Mouse (Mus musculus) urinary bladder, postnatal 10 days (tissue): ENCODE measurements around the gene Slc44a4.
"Not testable (repeated sequence)": the region's sequence is repeated elsewhere in the genome, so short reads cannot be mapped to it uniquely, and the experiment has no call there.

Source experiments
- DNase-seq: peaks from one replicate; pipeline ENCODE4 v3.0.0; 2022; ENCODE audit warnings: low spot score

Slc44a4 gene

DNA sequence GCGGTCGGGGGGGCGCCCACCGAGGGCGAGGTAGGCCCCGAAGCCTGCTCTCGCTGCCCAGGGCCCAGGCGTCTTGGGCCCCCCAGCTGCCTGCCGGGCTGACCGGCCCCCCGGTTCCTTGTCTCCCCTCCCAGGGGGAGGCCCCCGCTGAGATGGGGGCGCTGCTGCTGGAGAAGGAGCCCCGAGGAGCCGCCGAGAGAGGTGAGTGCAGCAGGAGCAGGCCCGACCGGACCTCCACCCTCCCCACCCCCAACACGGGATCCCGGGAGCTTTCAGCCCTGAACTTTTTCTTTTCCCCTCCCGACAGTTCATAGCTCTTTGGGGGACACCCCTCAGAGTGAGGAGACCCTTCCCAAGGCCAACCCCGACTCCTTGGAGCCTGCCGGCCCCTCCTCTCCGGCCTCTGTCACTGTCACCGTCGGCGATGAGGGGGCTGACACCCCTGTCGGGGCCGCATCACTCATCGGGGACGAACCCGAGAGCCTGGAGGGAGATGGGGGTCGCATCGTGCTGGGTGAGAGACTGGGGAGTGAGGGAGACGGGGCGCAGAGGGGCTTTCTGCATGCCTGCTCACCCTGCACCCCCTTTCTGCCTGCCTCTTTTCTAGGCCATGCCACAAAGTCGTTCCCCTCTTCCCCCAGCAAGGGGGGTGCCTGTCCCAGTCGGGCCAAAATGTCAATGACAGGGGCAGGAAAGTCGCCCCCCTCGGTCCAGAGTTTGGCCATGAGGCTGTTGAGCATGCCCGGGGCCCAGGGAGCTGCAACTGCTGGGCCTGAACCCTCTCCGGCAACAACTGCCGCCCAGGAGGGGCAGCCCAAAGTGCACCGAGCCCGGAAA, 15.0 kb upstream of the Slc44a4 start:
- DNase-seq: no peak

DNA sequence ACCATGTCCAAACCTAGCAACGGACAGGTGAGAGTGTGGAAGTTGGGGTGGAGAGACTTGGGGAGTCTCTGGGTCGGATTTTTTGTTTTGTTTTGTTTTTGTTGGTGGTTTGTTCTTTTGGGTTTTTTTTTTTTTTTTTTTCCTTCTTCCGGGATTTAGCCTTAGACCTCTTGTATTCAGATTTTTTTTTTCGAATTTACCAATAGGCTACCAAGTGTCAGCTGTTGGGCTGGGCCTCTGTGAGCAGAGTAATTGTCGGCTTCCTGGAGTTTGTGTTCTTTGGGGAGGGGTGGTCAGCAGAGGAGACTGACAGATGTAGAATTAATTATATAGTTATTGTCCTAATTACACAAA, 14.4 kb upstream of the Slc44a4 start:
- no peak for DNase-seq

DNA sequence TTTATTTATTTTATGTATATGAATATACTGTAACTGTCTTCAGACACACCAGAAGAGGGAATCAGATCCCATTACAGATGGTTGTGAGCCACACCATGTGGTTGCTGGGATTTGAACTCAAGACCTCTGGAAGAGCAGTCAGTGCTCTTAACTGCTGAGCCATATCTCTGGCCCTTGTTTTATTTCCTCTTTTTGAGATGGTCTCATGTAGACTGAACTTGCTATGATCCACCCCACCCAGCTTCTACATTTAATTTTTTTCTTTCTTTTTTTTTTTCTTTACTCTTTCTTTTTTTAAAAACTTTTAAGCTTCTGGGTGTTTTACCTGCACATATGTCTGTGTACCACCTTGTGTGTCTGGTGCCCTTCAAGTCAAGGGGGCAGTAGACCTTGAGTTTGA, 13.4 kb upstream of the Slc44a4 start:
- not testable (repeated sequence) for DNase-seq

DNA sequence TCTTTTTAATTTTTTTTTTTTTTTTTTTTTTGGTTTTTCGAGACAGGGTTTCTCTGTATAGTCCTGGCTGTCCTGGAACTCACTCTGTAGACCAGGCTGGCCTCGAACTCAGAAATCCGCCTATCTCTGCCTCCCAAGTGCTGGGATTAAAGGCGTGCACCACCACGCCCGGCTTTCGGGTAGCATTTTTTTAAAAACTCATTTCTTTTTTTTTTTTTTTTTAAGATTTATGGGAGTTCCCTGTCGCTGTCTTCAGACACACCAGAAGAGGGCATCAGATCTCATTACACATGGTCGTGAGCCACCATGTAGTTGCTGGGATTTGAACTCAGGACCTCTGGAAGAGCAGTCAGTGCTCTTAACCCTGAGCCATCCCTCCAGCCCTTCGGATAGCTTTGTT, 12.3 kb upstream of the Slc44a4 start:
- DNase-seq: not testable (repeated sequence)

DNA sequence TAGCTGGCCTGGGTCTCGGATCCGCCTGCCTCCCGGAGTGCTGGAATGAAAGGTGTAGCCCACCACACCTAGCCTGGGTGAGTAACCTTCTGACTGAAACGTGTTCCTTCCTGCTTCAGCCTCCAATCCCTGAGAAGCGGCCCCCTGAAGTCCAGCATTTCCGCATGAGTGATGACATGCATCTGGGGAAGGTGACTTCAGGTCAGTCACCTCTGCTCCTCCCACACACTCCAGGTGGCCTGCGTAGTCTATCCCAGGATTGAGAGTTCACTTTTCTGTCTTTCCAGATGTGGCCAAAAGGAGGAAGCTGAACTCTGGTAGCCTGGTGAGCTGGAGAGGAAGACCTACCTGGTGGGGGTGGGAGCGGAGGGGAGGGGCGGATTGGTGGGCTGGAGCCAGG, 11.4 kb upstream of the Slc44a4 start:
- DNase-seq: no peak

DNA sequence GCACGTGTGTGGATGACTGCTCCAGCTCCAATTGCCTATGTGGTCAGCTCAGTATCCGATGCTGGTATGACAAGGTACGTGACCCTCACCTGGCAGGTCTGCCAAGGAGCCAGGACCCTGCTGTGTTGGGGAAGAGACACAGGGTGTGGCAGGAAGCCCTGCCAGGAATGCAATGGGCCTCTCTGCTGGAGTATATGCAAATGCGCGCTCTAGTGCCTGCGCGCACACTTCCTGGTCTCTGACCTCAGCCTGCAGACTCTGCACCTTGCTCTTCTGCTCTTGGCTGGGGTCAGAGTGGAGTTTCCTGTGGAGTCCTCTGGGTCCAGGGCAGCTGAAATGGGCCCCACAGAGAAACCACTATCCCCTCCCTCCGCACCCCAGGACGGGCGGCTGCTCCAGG, 3.3 kb upstream of the Slc44a4 start:
- DNase-seq: no peak

DNA sequence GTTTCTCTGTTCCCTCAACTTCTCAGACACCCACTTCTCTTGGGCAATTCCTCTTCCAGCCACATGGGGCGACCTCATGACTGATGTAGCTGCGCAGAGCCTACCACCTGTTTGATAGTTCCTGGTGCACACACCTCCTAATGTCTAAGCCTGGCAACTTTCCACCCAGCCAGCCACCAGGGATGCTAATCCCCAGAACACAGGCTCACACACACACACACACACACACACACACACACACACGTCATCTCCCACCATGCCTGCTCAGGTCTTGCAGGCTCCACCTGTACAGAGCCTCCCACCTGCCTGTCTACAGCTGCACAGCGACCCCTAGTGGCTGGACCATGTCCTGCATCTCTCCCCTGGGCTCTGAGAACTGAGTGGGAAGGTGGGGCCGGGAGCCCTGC, 2.3 kb upstream of the Slc44a4 start:
- DNase-seq: no peak

DNA sequence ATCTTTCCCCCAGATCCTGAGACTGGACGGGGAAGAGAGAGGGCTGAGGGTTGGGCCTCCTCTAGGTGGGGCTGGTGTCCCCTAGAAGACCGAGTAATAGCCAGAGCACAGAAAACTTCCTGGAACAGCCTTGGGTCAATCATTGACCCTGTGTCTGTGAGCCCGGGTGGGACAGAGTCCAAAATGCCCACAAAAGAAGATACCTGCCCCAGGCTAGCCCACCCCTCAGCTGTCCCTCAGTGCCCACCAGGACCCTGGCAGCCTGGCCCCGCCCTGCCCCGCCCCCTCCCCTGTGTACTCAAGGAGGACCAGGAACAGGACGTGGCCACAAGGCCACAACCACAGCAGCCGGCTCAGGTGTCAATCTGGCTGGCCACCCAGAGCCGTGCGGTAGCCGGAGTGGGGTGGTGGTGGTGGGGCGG, 1.2 kb downstream of the Slc44a4 start:
- no peak for DNase-seq

DNA sequence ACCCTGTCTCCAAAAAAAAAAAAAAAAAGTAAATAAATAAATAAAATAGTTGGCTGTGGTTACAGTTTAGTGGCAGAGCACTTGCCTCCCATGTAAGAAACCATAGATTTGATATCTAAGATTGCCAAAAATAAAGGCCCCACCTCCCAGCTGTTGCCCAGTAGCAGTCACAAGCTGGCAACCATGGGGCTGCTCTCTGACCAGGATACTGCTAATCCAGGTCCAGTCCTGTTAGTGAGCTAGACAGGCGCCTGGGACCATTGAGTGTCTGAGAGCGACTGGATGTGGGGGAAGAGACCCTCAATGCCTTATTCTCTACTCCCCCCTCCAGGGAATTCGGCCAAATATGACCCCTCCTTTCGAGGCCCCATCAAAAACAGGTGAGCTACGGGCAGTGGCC, 2.0 kb downstream of the Slc44a4 start:
- DNase-seq: no peak

DNA sequence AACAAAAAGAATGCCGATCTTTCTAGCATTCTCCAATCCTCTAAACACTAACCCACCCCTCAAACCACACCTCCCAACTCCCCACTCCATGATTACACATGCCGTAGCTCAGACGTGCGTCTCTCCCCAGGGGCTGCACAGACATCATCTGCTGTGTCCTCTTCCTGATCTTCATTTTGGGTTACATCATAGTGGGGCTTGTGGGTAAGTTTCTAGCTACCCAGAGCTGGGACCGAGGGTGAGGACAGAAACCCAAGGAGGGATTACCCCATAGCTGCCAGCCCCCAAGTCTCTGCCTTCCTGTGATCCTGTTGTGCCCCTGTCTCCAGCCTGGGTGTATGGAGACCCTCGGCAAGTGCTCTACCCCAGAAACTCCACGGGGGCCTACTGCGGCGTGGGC, 2.9 kb downstream of the Slc44a4 start:
- no peak for DNase-seq

DNA sequence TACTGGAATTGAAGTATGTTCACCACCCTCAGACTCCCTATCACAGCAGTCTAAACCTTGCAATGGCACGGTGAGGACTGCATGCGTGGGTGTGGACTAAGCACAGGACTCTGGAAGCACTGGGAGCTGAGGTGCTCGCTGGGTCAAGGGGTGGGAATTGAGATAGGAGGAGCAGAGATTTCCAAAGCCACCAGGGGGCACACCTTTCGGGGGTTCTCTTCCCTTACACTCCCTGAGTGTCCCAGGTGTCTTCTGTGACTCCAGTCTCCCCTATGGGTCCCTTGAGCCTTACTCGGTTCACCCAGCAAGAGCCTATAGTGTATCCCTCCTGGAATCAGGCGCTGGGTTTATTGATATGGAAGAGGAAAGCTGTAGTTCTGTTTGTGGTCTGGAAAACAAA, 8.7 kb downstream of the Slc44a4 start:
- no peak for DNase-seq

DNA sequence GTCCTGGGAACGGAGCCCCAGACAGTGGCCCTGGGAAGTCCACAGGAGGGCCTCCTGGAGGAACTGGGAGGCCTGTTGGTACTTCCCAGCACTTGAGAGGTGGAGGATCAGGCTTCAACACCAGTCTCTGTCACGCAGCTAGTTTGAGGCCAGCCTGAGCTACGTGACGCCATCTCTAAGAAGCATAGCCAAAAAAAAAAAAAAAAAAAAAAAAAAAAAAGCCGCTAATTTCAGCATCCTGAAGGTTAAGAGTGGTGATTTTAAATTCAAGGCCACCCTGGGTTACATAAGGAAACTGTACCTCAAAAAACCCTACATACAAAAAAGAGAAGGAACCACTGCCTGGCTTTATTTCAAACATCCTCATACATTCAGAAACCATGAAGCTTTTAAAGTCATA, 10.0 kb downstream of the Slc44a4 start:
- DNase-seq: no peak

DNA sequence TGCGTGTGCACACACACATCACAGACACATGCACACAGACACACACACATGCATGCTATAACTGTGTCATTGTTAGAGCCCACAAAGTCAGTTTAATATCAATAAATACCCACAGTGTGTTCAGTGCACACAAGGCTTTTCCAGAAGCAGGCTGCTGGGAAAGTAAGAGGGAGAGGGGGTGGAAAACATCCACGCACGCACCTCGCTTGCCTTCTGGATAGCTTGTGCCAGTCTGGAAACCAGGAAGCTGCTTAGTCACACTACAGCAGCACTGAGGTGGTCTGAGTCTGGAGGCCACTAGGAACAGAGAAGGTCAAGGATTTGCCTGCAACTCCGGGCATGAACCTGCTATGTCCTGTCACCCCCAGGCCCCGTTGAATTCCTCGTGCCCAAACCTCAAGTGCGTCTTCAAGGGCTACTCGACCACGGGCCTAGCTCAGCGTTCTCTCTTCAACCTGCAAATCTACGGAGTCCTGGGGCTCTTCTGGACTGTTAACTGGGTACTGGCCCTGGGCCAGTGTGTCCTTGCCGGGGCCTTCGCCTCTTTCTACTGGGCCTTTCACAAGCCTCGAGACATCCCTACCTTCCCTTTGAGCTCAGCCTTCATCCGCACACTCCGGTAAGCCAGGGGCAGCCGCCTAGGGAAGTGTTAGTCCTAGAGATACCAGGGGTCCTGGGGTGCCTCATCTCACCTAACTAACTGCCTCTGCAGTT, 13.2 kb downstream of the Slc44a4 start:
- DNase-seq: no peak

DNA sequence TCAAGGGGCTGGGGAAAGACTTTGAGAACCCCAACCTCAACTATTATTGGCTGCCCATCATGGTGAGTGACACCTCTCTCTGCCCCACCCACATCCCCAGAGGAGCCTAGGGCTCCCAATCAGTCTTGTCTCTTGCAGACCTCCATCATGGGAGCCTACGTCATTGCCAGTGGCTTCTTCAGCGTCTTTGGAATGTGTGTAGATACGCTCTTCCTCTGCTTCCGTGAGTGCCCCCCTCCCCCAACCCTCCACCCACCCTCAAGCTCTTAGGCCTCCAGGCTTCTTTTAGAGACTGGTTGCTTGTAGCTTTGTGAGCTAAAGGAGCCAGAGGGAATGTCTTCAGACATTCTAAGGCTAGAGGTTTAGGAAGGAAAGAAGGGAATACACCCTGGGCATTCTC, 14.6 kb downstream of the Slc44a4 start:
- no peak for DNase-seq

DNA sequence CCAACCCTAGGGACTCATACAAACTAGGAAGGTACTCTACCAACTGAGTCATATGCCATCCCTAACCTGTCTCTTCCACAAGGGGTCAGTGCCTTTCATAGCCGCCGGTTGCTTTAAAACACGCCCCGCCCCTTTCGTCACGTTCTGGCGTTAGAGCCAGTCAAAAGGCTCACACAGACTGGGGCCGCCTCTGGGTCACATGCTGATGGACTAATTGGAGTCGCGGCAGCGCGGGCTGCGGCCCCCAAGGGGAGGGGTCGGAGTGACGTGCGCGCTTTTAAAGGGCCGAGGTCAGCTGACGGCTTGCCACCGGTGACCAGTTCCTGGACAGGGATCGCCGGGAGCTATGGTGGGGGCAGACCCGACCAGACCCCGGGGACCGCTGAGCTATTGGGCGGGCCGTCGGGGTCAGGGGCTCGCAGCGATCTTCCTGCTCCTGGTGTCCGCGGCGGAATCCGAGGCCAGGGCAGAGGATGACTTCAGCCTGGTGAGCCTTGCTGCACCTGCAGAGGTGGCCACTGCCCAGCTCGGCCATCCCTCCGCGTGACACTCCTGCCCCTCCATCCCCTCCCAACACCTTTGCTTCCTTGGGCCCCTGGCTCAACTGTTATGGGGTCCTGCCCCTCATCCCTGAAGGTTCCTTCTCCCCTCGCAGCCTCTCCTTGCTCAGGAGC, 16.9 kb downstream of the Slc44a4 start, which contains the start of gene Neu1:
TSS of gene Neu1 (plus strand) at position 193 of the 674 bp plus-strand sequence.
- peak; percentile 94 for DNase-seq

DNA sequence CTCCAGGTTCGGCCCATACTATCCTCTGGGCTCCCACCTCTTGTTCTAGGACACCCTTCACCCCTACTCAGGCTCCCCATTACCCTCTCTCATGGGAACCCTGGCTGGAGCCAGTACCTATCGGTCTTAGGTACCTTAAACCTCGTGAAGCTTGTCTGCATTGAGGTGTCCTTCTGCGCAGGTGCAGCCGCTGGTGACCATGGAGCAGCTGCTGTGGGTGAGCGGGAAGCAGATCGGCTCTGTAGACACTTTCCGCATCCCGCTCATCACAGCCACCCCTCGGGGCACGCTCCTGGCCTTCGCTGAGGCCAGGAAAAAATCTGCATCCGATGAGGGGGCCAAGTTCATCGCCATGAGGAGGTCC, 17.5 kb downstream of the Slc44a4 start:
- no peak for DNase-seq

DNA sequence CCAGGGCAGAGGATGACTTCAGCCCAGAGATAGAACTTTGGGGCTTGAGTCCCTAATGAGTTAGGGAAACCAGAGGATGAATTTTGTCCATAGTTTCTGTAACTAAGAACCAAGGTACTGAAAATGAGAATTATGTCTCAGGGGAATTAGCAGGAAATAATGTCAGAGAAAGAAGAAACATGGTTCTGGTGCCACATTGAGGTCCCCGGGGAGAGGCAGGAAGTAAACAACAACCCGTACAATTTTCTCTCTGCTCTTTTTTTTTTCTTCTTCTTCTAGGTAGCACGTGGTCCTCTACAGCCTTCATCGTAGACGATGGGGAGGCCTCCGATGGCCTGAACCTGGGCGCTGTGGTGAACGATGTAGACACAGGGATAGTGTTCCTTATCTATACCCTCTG, 18.0 kb downstream of the Slc44a4 start:
- no peak for DNase-seq

DNA sequence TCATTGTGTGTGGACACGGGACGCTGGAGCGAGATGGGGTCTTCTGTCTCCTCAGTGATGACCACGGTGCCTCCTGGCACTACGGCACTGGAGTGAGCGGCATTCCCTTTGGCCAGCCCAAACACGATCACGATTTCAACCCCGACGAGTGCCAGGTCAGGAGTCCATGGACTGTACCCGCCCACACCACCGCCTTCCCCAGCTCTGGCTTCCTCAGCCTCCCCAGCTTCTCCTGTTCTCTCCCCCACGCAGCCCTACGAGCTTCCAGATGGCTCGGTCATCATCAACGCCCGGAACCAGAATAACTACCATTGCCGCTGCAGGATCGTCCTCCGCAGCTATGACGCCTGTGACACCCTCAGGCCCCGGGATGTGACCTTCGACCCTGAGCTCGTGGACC, 19.8 kb downstream of the Slc44a4 start:
- DNase-seq: no peak

DNA sequence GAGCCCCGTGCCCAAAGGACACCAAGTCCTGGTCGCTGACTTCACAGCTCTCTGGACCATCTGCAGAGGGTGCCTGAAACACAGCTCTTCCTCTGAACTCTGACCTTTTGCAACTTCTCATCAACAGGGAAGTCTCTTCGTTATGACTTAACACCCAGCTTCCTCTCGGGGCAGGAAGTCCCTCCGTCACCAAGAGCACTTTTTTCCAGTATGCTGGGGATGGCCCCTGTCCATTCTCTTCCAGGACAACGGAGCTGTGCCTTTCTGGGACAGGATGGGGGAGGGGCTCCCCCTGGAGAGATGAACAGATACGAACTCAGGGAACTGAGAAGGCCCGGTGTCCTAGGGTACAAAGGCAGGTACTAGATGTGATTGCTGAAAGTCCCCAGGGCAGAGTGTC, 20.6 kb downstream of the Slc44a4 start:
- no peak for DNase-seq

DNA sequence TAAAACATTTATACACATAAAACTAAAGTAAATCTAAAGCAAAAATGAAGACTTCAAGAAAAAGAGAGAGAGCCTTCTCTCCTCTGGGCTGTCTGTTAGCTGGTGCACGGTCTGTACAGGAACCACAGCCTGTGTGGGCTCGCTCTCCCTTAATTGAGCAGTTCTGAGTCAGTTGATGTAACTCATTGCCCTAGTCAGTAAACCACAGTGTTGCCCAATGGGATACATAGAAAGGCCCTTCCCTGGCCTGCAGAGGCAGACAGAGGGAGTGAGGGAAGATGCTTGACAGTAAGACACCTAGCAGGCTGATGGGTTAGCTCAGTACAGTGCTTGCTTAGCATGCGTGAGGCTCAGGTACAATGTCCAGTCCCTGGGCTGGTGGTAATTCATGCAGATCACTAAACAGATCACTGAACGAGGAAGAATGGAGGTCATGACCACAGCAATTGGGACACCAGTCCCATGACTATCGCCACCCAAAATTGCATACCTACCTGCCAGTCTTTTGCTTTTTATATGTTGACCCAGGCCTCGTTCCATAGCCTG, 23.8 kb downstream of the Slc44a4 start:
- no peak for DNase-seq

DNA sequence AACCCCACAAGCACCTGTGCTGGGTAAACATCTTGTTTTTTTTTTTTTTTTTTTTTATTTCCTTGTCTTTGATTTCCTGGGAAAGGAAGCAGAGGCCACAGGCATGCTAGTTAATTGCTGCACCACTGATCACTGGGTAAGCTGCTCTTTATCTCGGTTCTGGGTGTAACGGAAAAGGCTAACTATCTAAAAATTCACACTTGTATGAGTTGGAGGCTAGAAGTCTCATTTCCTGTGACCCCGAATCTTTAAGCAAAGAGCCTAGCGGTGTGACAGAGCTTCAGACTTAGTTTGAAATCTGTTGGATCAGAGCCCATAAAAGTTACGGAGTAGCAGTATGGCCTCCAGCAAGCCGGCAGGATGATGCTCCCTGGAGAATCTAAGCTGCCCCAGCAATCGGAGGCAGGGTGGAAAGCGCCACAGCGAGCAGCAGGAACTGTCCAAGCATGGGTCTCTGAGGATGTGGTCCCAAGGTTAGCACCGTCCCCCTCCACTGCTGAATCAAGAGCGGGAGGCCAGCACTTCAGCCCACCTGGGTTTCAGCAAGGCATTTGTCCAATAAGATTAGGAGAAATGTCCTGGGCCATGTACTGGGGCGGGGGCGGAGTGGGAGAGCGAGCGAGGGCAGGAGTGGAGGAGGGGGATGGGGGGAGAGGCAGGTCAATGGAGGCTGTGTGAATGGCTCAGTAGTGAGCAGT, 27.2 kb downstream of the Slc44a4 start:
- DNase-seq: no peak

DNA sequence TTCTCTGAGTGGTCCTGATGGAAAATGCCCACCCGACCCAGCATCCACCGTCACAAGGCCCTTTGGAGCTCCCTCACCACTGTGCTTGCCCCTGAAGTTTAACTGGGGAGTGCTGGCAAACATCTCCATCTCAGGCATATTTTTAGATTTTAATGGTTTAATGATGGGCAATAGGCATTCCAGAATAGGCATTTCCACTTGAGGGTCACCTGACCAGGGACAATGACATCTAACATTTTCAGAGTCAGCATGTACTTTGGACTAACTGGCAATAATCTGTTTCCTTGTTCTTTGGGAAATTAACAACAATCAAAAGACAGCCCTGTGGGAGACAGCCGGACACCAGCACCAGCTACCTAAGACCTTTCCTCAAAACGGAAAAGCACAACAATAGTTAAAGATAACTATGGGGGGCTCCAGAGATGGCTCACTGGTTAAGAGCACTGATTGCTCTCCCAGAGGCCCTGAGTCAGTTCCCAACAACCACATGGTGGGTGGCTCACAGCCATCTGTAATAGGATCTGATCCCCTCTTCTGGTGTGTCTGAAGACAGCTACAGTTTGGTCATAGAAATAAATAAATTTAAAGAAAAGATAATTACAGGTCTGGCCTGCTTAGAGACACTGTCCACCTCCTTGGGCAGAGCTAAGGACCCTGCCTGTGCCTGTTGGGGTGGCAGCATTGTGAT, 29.0 kb downstream of the Slc44a4 start:
- DNase-seq: no peak
